Mouse (Mus musculus) stomach, embryonic 15.5 days (tissue): ENCODE data around the gene Ank2. TPM values are rescaled to one million over a fixed set of nuclear protein-coding genes. Genes with fewer than 3 reads are reported as not detected.
A peak's percentile ranks its signal among the peaks of the same experiment; 100 is the strongest.

Experiments
- ATAC-seq: fragments of 200-750 bp; cut with Nextera tagmentation; 2 replicates; pipeline ENCODE4 v1.8.0; 2017; ENCODE audit warnings: low read depth, moderate number of reproducible peaks, moderate TSS enrichment; ENCODE audit not compliant: insufficient read depth, low FRiP score
- H3K27ac ChIP-seq: fragments of 300-500 bp; sonication (generic); 2 replicates; pipeline ENCODE4 v1.5.1; 2015; ENCODE audit warnings: mild to moderate bottlenecking, inconsistent platforms
- H3K27me3 ChIP-seq: fragments of 300-500 bp; sonication (generic); replicated peaks from 2 replicates; pipeline ENCODE4 v1.6.1; 2015; ENCODE audit warnings: inconsistent platforms
- H3K36me3 ChIP-seq: fragments of 300-500 bp; sonication (generic); 2 replicates; pipeline ENCODE4 v1.6.1; 2015; ENCODE audit warnings: inconsistent platforms
- H3K4me1 ChIP-seq: fragments of 300-500 bp; sonication (generic); 2 replicates; pipeline ENCODE4 v1.6.1; 2015; ENCODE audit warnings: inconsistent platforms
- H3K4me2 ChIP-seq: fragments of 300-500 bp; sonication (generic); 2 replicates; pipeline ENCODE4 v1.6.1; 2015; ENCODE audit warnings: mild to moderate bottlenecking, inconsistent platforms
- H3K4me3 ChIP-seq: fragments of 300-500 bp; sonication (generic); replicated peaks from 2 replicates; pipeline ENCODE4 v1.5.1; 2015; ENCODE audit warnings: inconsistent platforms
- H3K9ac ChIP-seq: fragments of 300-500 bp; sonication (generic); 2 replicates; pipeline ENCODE4 v1.6.1; 2015; ENCODE audit warnings: inconsistent platforms
- H3K9me3 ChIP-seq: fragments of 300-500 bp; sonication (generic); 2 replicates; pipeline ENCODE4 v1.6.1; 2016; ENCODE audit warnings: inconsistent platforms
- WGBS: fragments of 180-500 bp; shearing (Covaris S2); methylation state at CpG from one replicate; pipeline ENCODE4 v1.1.7; 2015; 5-methylcytosine and 5-hydroxymethylcytosine counted together
- microRNA counts: library from miRNA; unstranded; fragments of <30 nt; microRNA quantifications from one replicate; lab custom pipeline; 2016
- microRNA-seq: library from miRNA; unstranded; fragments of <30 nt; microRNA quantifications from one replicate; pipeline ENCODE4, GENCODE M21; 2016
- polyA plus RNA-seq: library from polyadenylated mRNA; unstranded; fragments of >200 nt; fragmentation: Nextera tagmentation; extraction: Ambion mirVana; gene quantifications from 2 replicates; pipeline ENCODE4 v1.2.1, GENCODE M21; 2015

Ank2 gene
- polyA plus RNA-seq, 1 experiment from 2014 or later = 32.2 TPM

- H3K4me2 ChIP-seq = no peak overlapping the region
- no peaks in the 10 kb centered on the region for H3K36me3 ChIP-seq
- no peak for ATAC-seq
- no peaks in the 10 kb centered on the region for H3K9me3 ChIP-seq
- H3K4me3 ChIP-seq = no peak overlapping the region
- no peak overlapping the region for H3K27ac ChIP-seq
- H3K27me3 ChIP-seq = no peaks in the 10 kb centered on the region
- H3K4me1 ChIP-seq = no peaks in the 10 kb centered on the region
- no peak overlapping the region for H3K9ac ChIP-seq
Measured at GRCm38 (mm10) chr3:126916381-126916780, 582.8 kb downstream of the Ank2 start.

GRCm38 (mm10) chr3:126903543-126903942 lies 595.6 kb downstream of the Ank2 start:
- no peak; the same call in 1 of the 2 replicates for ATAC-seq
- H3K9me3 ChIP-seq = no peaks in the 10 kb centered on the region
- no peaks in the 10 kb centered on the region for H3K27me3 ChIP-seq
- H3K4me3 ChIP-seq = no peak overlapping the region
- H3K9ac ChIP-seq = no peak overlapping the region
- WGBS = 9% methylated on average over 3 of the region's 3 CpGs
- no peak overlapping the region for H3K27ac ChIP-seq
- no peak overlapping the region for H3K4me2 ChIP-seq
- H3K4me1 ChIP-seq = no peaks in the 10 kb centered on the region
- no peaks in the 10 kb centered on the region for H3K36me3 ChIP-seq

DNA sequence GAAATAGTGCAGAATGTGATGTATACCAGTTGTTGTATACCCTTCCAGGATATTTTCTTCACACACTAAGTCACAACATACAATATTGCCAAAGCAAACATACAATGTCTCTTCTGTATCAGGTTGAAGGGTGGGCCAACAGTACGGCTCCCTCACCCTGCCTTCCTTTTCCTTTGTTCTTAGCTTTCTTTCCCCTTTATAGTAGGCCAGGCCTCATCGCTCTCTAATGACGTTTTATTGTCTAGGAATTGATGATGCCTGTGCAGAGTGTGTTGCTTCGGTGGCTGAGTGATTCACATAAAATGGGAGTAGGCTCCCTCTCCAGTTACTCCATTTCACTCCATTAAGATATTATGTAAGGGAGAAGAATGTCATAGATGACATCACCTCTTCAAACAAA lies 612.5 kb downstream of the Ank2 start:
- Histone ChIP-seq H3K9ac (no peak overlapping the region), H3K4me3 (no peak overlapping the region), H3K4me1 (no peaks in the 10 kb centered on the region), H3K27ac (no peak overlapping the region), H3K4me2 (no peak overlapping the region), H3K27me3 (no peaks in the 10 kb centered on the region), H3K9me3 (no peaks in the 10 kb centered on the region), H3K36me3 (no peaks in the 10 kb centered on the region)
- no peak for ATAC-seq
- 77% methylated on average over 4 of the region's 4 CpGs for WGBS

DNA sequence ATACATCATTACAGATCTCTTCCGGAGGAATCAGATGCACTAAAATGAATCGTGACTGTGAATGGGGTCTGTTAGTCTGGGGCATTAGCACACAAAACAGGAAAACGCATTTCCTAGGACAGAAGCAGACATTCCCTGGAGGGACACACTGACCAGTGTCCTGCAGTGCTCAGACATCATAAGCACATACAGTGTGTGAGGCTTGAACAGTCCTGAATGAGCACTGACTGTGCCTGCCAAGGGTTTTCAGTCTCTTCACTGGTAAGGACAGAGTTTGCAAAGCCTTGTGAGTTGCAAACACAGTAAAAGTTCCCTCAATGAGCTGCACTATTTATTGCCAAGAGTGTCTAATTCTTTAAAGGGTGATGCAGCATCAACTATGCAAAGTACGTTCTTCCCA lies 613.1 kb downstream of the Ank2 start:
- no peak overlapping the region for H3K4me2 ChIP-seq
- H3K9me3 ChIP-seq = no peaks in the 10 kb centered on the region
- no peaks in the 10 kb centered on the region for H3K4me1 ChIP-seq
- H3K36me3 ChIP-seq = no peaks in the 10 kb centered on the region
- H3K9ac ChIP-seq = no peak overlapping the region
- whole genome bisulfite sequencing = 63% methylated on average over 4 of the region's 4 CpGs
- H3K4me3 ChIP-seq = no peak overlapping the region
- no peaks in the 10 kb centered on the region for H3K27me3 ChIP-seq
- no peak overlapping the region for H3K27ac ChIP-seq
- no peak for ATAC-seq

DNA sequence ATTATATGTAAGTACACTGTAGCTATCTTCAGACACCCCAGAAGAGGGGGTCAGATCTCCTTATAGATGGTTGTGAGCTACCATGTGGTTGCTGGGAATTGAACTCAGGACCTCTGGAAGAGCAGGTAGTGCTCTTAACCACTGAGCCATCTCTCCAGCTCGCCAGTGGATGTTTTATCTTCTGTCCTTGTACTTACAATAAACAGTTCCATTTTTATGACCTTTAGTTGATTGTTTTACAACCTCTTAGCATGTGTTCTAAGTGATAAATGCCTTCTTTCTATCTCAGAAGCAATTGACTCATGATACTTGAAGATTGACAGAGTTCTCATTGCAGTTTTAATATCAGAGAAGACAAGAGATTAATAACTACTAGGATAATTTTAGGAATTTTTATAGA lies 620.9 kb downstream of the Ank2 start:
- Histone ChIP-seq H3K4me1 (no peaks in the 10 kb centered on the region), H3K27me3 (no peaks in the 10 kb centered on the region), H3K27ac (no peak overlapping the region), H3K9me3 (no peaks in the 10 kb centered on the region), H3K4me2 (no peak overlapping the region), H3K9ac (no peak overlapping the region), H3K36me3 (no peaks in the 10 kb centered on the region), H3K4me3 (no peak overlapping the region)
- WGBS = 31% methylated on average over 1 of the region's 1 CpGs
- ATAC-seq = no peak

MicroRNAs within 50 kb of the gene (microRNA counts, 519-probe panel; counts per million panel counts)
- microRNA mmu-miR-302a (lab: Ali Mortazavi, UCI) (not detected), microRNA mmu-miR-302b (lab: Ali Mortazavi, UCI) (not detected), microRNA mmu-miR-302c (lab: Ali Mortazavi, UCI) (not detected), microRNA mmu-miR-302d (lab: Ali Mortazavi, UCI) (1,494 counts per million, percentile 7 among the panel's probes with 10 or more counts), microRNA mmu-miR-367 (lab: Ali Mortazavi, UCI) (2,742 counts per million, percentile 67 among the panel's probes with 10 or more counts)

Small RNA genes lying within 50 kb of the gene (microRNA-seq; reads per million reads assigned to microRNA genes)
- not detected for gene Gm44494
- 63.2 reads per million, percentile 44 among the genes with 10 or more reads in this experiment for gene Mir302a
- gene Mir302b = 36.7 reads per million, percentile 38 among the genes with 10 or more reads in this experiment
- gene Mir302c = 4.1 reads per million, percentile 16 among the genes with 10 or more reads in this experiment
- 63.5 reads per million, percentile 44 among the genes with 10 or more reads in this experiment for gene Mir302d
- not detected for gene Mir367

Other genes with a start within 250 kb of the Ank2 start
- gene Larp7, start 54.0 kb upstream of the Ank2 start, polyA plus RNA-seq = 50.9 and 55.5 TPM in 2 replicates
- 7.2 and 8.1 TPM in 2 replicates for gene Zgrf1, start 54.1 kb upstream of the Ank2 start, polyA plus RNA-seq
- 0.08 TPM in 1 of 2 replicates, not detected in the other for gene Neurog2, start 133.8 kb upstream of the Ank2 start, polyA plus RNA-seq